Comparison of ENCODE assay signal across 20 mouse cellular contexts in genomic region chr19:52861576-52861975, GRCm38 (mm10).
DNase-seq lines count a peak whose midpoint lies in the region; ATAC-seq and TF ChIP-seq lines count a peak whose summit lies in the region.
"Had no signal": no experiment of that assay in that cellular context is flagged by ENCODE, and none has a peak within 500 bp of the region (broad histone marks: within the 10 kb centered on the region; RNA-seq: fewer than 3 reads in every experiment).

No protein-coding gene starts in this region.

- H3K27me3 ChIP-seq in hindbrain, postnatal 0 days (ENCODE audit: insufficient read depth, low read length) = no peaks in the 10 kb centered on the region
- H3K27me3 ChIP-seq in hindbrain, embryonic 13.5 days = no peaks in the 10 kb centered on the region
- H3K27me3 ChIP-seq in neural tube, embryonic 14.5 days (ENCODE audit: control insufficient read depth, insufficient read depth, low read length) = no peaks in the 10 kb centered on the region
- H3K27me3 ChIP-seq in embryonic facial prominence, embryonic 13.5 days = no peaks in the 10 kb centered on the region
- H3K27me3 ChIP-seq: embryonic facial prominence, embryonic 15.5 days; heart, embryonic 13.5 days; intestine, embryonic 15.5 days; megakaryocyte, embryonic 14.5 days; neural tube, embryonic 12.5 days had no signal

- H3K36me3 ChIP-seq in hindbrain, postnatal 0 days (ENCODE audit: insufficient read depth, low read length) = no peaks in the 10 kb centered on the region
- no peaks in the 10 kb centered on the region for H3K36me3 ChIP-seq in hindbrain, embryonic 13.5 days
- H3K36me3 ChIP-seq in neural tube, embryonic 14.5 days (ENCODE audit: control insufficient read depth, insufficient read depth, low read length) = no peaks in the 10 kb centered on the region
- no peaks in the 10 kb centered on the region for H3K36me3 ChIP-seq in embryonic facial prominence, embryonic 13.5 days
- H3K36me3 ChIP-seq: embryonic facial prominence, embryonic 15.5 days; heart, embryonic 13.5 days; intestine, embryonic 15.5 days; neural tube, embryonic 12.5 days had no signal

- ATAC-seq in hindbrain, postnatal 0 days = no peak
- no peak for ATAC-seq in hindbrain, embryonic 13.5 days (ENCODE audit: low FRiP score)
- no peak for ATAC-seq in neural tube, embryonic 14.5 days (ENCODE audit: low read depth)
- ATAC-seq in embryonic facial prominence, embryonic 13.5 days (ENCODE audit: insufficient number of reproducible peaks, insufficient read depth, low FRiP score, low TSS enrichment, low read depth) = no peak
- ATAC-seq: intestine, embryonic 15.5 days; liver, postnatal 0 days had no signal

- H3K4me2 ChIP-seq in hindbrain, postnatal 0 days (ENCODE audit: low read depth, low read length) = no peak overlapping the region
- H3K4me2 ChIP-seq in hindbrain, embryonic 13.5 days = no peak overlapping the region
- peak overlapping the region; percentile 1; the same call in 1 of the 2 replicates for H3K4me2 ChIP-seq in neural tube, embryonic 14.5 days (ENCODE audit: low read depth, low read length)
- peak overlapping the region; percentile 16 for H3K4me2 ChIP-seq in embryonic facial prominence, embryonic 13.5 days
- H3K4me2 ChIP-seq: embryonic facial prominence, embryonic 15.5 days; heart, embryonic 13.5 days; hindbrain, embryonic 14.5 days; intestine, embryonic 15.5 days; neural tube, embryonic 12.5 days had no signal

- intact Hi-C loops in left cerebral cortex, postnatal 10 days (cut with DNase I) = no loop called here

- H3K4me1 ChIP-seq in hindbrain, postnatal 0 days (ENCODE audit: insufficient read depth, low read length) = no peaks in the 10 kb centered on the region
- no peaks in the 10 kb centered on the region for H3K4me1 ChIP-seq in hindbrain, embryonic 13.5 days (replicated peaks)
- H3K4me1 ChIP-seq in neural tube, embryonic 14.5 days (ENCODE audit: control insufficient read depth, insufficient read depth, low read length) = peaks cover 3% of the 10 kb centered on the region; the same call in 1 of the 2 replicates
- peaks cover 10% of the 10 kb centered on the region; the same call in 1 of the 2 replicates for H3K4me1 ChIP-seq in embryonic facial prominence, embryonic 13.5 days
- H3K4me1 ChIP-seq: embryonic facial prominence, embryonic 15.5 days; heart, embryonic 13.5 days; intestine, embryonic 15.5 days; megakaryocyte, embryonic 14.5 days; neural tube, embryonic 12.5 days had no signal

- peak; percentile 14 for DNase-seq in hindbrain, postnatal 0 days (ENCODE audit: low spot score)
- no peak for DNase-seq in neural tube, embryonic 10.5 days (ENCODE audit: extremely low spot score, low spot score)
- DNase-seq in adrenal gland, adult (ENCODE audit: inconsistent age in 2 of 2, low spot score in 1 of 2) = no peak
- DNase-seq in left cerebral cortex, postnatal 10 days (ENCODE audit: extremely low spot score in 1 of 2, low spot score in 2 of 2) = no peak
- DNase-seq: adrenal gland, adult 8-10 months; cerebellum, adult 9-11 months; gastrocnemius, postnatal 10 days; heart, adult 18-20 months; liver, postnatal 0 days; lung, postnatal 14 days; right cerebral cortex, postnatal 25 days had no signal

- H3K27ac ChIP-seq in hindbrain, postnatal 0 days = no peak overlapping the region
- no peak overlapping the region for H3K27ac ChIP-seq in hindbrain, embryonic 13.5 days
- H3K27ac ChIP-seq in neural tube, embryonic 14.5 days (ENCODE audit: low read depth, low read length) = no peak overlapping the region
- no peak overlapping the region for H3K27ac ChIP-seq in embryonic facial prominence, embryonic 13.5 days
- H3K27ac ChIP-seq: embryonic facial prominence, embryonic 15.5 days; heart, embryonic 13.5 days; hindbrain, embryonic 14.5 days; intestine, embryonic 15.5 days; neural tube, embryonic 12.5 days had no signal

- WGBS in hindbrain, postnatal 0 days = 53% methylated on average over 9 of the region's 9 CpGs
- 67% methylated on average over 9 of the region's 9 CpGs for WGBS in hindbrain, embryonic 13.5 days
- 32% methylated on average over 9 of the region's 9 CpGs for WGBS in neural tube, embryonic 14.5 days
- 12% methylated on average over 9 of the region's 9 CpGs for WGBS in embryonic facial prominence, embryonic 13.5 days

- H3K4me3 ChIP-seq in hindbrain, postnatal 0 days (ENCODE audit: low read length) = no peak overlapping the region
- no peak overlapping the region for H3K4me3 ChIP-seq in hindbrain, embryonic 13.5 days
- no peak overlapping the region for H3K4me3 ChIP-seq in neural tube, embryonic 14.5 days (ENCODE audit: low read depth, low read length)
- H3K4me3 ChIP-seq in embryonic facial prominence, embryonic 13.5 days = no peak overlapping the region
- H3K4me3 ChIP-seq: embryonic facial prominence, embryonic 15.5 days; heart, embryonic 13.5 days; intestine, embryonic 15.5 days; megakaryocyte, embryonic 14.5 days; neural tube, embryonic 12.5 days had no signal

- no peak overlapping the region for H3K9ac ChIP-seq in hindbrain, postnatal 0 days (replicated peaks; ENCODE audit: low read length)
- no peak overlapping the region for H3K9ac ChIP-seq in hindbrain, embryonic 13.5 days
- no peak overlapping the region for H3K9ac ChIP-seq in neural tube, embryonic 14.5 days (replicated peaks; ENCODE audit: low read depth, low read length)
- H3K9ac ChIP-seq in embryonic facial prominence, embryonic 13.5 days = no peak overlapping the region
- H3K9ac ChIP-seq: embryonic facial prominence, embryonic 15.5 days; heart, embryonic 13.5 days; hindbrain, embryonic 14.5 days; intestine, embryonic 15.5 days; liver, postnatal 0 days; neural tube, embryonic 12.5 days had no signal

- TF ChIP-seq CTCF in hindbrain, postnatal 0 days (IDR thresholded peaks at IDR 0.05; ENCODE audit: low read depth) = no peak

- no peaks in the 10 kb centered on the region for H3K9me3 ChIP-seq in hindbrain, postnatal 0 days (ENCODE audit: low read length)
- H3K9me3 ChIP-seq in hindbrain, embryonic 13.5 days = no peaks in the 10 kb centered on the region
- H3K9me3 ChIP-seq in neural tube, embryonic 14.5 days (ENCODE audit: control insufficient read depth, low read length) = no peaks in the 10 kb centered on the region
- no peaks in the 10 kb centered on the region for H3K9me3 ChIP-seq in embryonic facial prominence, embryonic 13.5 days
- H3K9me3 ChIP-seq: embryonic facial prominence, embryonic 15.5 days; heart, embryonic 13.5 days; intestine, embryonic 15.5 days; megakaryocyte, embryonic 14.5 days; neural tube, embryonic 12.5 days had no signal

Comparison
In these comparisons a context has a peak if more than half of its experiments do, and no peak if none do; other contexts are left out.
1. H3K4me2 ChIP-seq: peak in neural tube, embryonic 14.5 days (single experiment) and embryonic facial prominence, embryonic 13.5 days (single experiment); none in hindbrain, postnatal 0 days (single experiment) and hindbrain, embryonic 13.5 days (single experiment).